Mouse (Mus musculus) embryonic fibroblast, embryonic 13.5 days (primary cell): ENCODE measurements around the gene Dxo.

ENCODE experiments used
- CTCF ChIP-seq: IDR thresholded peaks from 2 replicates; pipeline ENCODE4 v1.5.1; 2011; ENCODE audit warnings: mild to moderate bottlenecking, control low read depth, low read length, moderate library complexity, borderline replicate concordance; ENCODE audit not compliant: insufficient read depth
- POLR2A ChIP-seq: IDR thresholded peaks from 2 replicates; pipeline ENCODE4 v1.6.1; 2011; ENCODE audit warnings: low read depth, mild to moderate bottlenecking, control low read depth, low read length, moderate library complexity

- TF ChIP-seq POLR2A (no peak), CTCF (no peak)
These were observed 4.0 kb downstream of the Dxo start for GRCm38 (mm10) chr17:34840736-34841307.
